Mouse (Mus musculus): Measurements from ENCODE around the gene Gm20388.

DNA sequence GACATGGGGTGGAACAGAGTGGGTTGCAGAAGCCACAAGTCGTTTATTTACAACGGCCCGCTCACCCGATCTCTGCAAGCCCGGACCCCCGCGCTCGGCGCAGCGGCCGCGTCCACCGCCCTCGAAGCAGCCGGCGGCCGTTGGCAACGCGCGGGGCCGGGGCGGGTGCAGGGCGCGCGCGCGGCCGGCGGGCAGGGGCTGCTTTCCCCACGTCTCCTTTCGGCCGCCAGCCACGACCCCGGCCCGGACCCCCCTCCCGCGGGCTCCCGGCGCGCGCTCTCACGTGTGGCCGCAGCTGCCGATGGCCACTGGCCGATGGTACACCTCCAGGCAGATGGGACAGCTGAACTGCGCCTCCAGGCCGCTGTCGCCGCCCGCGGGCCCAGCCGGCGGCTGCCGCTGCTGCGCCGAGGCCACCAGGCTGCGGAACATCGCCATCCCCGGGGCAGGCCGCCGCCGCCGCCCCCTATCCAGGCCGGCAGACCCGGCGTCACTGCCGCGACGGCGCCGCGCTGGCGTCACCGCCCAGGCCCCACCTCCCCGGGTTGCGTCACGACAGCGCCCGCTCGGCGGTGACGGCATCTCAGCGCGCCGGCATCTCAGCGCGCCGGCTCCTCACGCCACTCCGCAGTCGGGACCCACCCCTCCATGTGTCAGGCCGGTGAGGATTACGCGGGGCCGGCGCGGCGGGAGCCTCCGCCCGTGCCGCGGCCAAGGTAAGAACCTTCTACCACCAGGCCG is 2565.1 kb downstream of the Gm20388 start, which contains the start of the genes Rnf166 and Ctu2:
- TF ChIP-seq CTCF (IDR thresholded peaks at IDR 0.05; ENCODE audit: low read depth, low read length) (no peak), EP300 (IDR thresholded peaks at IDR 0.05; ENCODE audit: insufficient read depth, low read depth, low read length) (no peak)

Measured in ES-Bruce4 (cell line).